Mouse (Mus musculus) telencephalon, adult 2 months (tissue): ENCODE results near the gene Rnf133.
A peak's percentile ranks its signal among the peaks of the same experiment; 100 is the strongest.

Experiments
- DNase-seq: peaks from one replicate; pipeline ENCODE4 v3.0.0-alpha.2; 2011; ENCODE audit warnings: low read depth, low spot score

Rnf133 gene

GRCm38 (mm10) chr6:23650205-23650604, at the start of gene Rnf133:
Rnf133 (minus strand) TSS chr6:23650305.
- no peak for DNase-seq

DNA sequence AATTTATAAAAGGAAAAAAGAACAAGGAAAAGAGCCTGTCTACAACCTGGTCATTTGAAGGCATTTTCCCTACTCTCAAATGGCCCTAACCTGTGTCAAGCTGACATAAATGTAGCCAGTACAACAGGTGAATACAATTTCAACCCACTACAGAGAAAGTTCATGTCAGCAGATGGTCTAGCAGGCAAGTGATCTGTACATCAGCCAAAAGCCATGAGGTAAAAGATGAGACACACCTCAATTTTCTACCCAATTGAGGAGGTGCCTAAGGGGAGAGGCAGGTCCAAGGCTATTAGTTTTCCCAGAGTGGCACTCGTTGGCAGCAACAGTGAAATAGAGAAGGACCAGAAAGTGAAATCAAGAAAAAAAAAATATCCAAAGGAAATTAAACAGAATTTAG, 28.1 kb upstream of the Rnf133 start:
- no peak for DNase-seq

DNA sequence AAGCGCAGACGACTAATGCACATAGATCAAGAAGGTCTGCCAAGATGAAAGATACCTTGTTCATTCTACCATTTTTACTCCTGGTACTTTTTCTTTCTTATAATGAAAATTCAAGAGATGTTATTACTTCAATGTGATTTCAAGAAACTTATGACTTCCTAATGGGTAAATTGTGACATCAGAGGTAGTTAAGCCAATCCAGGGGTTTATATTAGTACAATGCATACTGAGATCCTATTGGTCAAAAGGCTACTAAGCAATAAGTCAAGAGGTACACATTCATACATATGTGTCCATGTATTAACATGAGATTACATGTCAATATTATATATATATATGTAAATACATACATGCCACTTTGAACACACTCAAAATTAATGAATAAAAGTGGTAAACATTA, 4.9 kb upstream of the Rnf133 start, which contains the start of gene Rnf148:
TSS of gene Rnf148 (minus strand) at position 101 of the 400 bp plus-strand sequence.
- DNase-seq = no peak

- no peak for DNase-seq
These were observed 1.4 kb downstream of the Rnf133 start for GRCm38 (mm10) chr6:23648732-23649131.

DNA sequence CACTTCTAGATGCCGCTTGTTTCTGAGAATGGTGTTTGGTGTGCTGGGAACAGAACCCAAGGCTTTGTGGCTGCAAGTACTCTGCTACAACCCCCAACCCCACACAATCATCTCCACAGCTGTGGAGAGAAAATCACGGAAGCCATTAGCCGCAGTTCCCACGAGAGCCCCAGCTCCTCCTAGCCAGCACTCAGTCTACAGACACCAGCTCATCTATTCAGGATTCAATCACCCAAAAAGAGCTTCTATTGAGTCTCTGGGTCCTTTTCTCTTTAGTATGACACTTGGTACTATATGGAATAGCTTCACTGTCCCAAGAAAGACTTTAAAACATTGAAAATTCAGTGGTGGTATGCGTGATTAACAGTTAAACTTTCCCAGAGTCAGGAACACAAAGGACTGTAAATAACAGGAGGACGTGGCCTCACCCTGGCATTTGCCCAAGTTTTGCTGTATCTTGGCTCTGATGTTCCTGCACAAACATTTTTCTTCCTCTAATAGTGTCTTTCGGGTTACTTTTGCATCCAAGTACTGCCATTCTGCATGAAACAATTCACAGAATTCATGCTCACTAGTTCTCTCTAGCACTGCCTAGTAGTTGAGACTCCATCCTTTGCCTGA, 2.4 kb downstream of the Rnf133 start:
- DNase-seq = no peak

GRCm38 (mm10) chr6:23637081-23637480, 13.0 kb downstream of the Rnf133 start:
- DNase-seq = peak; percentile 39

- DNase-seq = no peak
These were observed 14.9 kb downstream of the Rnf133 start for GRCm38 (mm10) chr6:23635208-23635607.

DNA sequence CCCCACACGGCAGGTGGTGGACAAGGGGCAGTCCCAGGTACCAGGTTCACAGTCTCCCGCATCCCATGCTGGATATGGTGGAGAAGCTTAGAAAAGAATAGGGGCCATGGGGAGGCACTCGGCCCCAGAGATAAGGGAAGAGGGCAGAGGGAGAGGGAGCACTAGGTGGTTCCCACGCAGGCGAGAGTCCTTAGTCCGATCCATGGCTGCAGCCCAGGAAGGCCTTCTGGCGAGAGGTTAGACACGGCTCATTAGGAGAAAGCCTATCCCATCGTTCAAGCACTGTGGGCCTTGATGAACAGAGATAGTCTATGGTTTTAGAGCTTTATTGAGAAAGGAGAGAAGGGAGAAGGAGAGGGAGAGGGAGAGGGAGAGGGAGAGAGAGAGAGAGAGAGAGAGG, 16.1 kb downstream of the Rnf133 start:
- no peak for DNase-seq

GRCm38 (mm10) chr6:23630465-23630864, 19.6 kb downstream of the Rnf133 start:
- DNase-seq = no peak
